Mouse (Mus musculus): ENCODE results near the gene Slc8a3.
A peak's percentile ranks its signal among the peaks of the same experiment; 100 is the strongest.
"Not testable (repeated sequence)": the region's sequence is repeated elsewhere in the genome, so short reads cannot be mapped to it uniquely, and the experiment has no call there.

Gene Slc8a3

GRCm38 (mm10) chr12:81332875-81333421 is at the start of gene Slc8a3:
Gene Slc8a3 (minus strand): TSS chr12:81333180.
- DNase-seq (ENCODE audit: low spot score), result peak; percentile 5

- DNase-seq (ENCODE audit: low spot score), result not testable (repeated sequence)
Measured at GRCm38 (mm10) chr12:81379364-81379763, 46.4 kb upstream of the Slc8a3 start, which contains the start of gene Gm4787. Gene Gm4787 (minus strand): TSS chr12:81379464.

DNA sequence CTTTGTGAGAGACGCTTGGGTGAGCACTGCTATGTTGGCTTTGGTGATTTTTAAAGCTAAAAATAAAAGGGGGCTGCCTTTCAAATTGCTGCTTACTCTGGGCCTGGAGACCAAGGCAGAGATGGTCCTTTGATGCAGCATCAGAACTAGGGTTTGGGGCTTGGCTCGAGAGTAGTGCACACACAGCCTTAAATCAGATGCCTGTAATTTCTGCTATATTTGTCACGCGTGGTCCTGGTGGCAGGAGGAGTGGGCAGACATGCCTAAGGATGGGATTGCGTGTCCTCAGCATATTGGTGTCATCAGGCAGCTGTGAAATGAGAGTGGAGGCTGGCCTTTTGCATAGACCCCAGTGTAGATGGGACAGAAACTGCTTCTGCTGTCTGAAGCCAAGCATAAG is 861 bp upstream of the Slc8a3 start:
- no peak for DNase-seq (ENCODE audit: low spot score)

DNA sequence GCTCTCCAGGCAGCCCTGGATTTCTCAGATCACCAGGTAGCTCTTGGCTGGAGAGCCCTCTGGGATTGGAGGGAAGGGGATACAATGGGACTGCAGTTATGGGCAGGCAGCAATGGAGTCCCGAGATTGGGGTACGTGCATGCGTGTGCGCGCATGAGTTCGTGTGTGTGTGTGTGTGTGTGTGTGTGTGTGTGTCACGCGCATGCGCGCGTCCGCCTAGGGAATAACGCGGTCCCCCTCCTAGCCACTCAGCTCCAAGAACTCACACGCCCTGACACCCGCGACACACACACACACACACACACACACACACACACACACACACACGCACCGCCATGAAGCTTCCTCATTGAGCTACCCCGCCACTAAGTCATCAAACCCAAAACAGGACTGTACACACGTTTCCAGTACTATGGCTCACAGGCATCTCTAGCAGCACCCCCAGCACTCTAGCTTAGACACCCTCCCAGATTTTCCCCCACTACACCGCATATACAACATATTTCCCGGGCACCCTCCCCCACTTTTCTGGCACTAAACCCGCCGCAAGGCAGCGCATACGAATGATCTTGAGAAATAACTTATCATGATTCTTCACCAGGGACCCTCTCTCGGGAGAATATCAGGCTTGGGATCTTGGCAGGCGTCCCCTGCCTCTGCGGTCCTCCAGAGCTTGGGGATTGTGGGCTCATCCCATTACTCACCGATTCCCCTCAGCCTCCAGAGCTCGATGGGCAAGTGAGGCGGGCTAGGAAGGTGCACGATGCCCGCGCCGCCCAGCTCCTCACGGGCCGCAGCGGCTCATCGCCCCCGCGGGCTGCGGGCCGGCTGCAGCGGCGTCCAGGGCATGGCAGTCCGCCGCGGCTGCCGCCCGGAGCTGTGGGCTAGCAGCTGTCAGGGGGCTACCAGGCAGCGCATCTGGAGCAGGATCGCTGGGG is 774 bp downstream of the Slc8a3 start:
- DNase-seq (ENCODE audit: low spot score), result no peak

GRCm38 (mm10) chr12:81331046-81331638 is 1.8 kb downstream of the Slc8a3 start:
- no peak for DNase-seq (ENCODE audit: low spot score)

DNA sequence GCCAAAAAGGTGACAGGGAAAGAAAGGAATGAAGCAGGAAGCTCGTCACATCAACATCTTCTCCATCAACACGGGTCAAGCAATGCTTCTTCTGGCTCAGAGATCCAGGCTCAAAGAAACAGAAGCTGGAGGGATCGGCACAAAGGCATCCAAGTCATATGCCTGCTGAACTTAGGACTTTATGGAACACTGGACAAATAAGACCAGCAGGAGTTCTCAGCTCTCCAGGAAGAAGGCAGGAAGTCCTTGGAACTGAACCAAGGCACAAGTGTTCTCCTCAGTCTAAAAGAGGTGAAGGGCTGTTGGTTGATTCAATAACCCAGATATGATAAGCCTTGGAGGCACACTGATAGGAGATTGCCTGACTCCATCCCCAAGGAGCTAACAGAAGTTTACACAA is 8.0 kb downstream of the Slc8a3 start:
- DNase-seq (ENCODE audit: low spot score), result no peak

- DNase-seq (ENCODE audit: low spot score), result no peak
Measured at GRCm38 (mm10) chr12:81324116-81324515, 8.9 kb downstream of the Slc8a3 start.

- DNase-seq (ENCODE audit: low spot score), result no peak
Measured at GRCm38 (mm10) chr12:81321021-81321420, 12.0 kb downstream of the Slc8a3 start.

DNA sequence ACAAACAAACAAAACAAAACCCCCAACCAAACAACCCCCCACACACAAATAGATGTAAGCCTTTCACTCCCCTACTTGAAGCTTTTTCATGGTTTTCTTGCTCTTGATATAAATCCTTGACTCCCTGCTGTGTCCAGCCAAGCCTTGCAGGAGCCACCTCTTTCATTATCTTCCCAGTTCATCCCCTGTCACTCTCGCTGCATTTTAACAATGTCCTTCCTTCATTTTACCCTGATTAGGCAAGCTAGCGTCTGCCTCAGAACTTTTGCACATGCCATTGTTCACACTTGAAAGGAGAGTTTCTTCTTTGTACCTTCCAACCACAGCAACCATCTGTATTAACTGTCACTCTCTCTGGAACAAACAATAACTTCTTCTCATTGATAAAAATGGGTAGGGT is 15.2 kb downstream of the Slc8a3 start:
- no peak for DNase-seq (ENCODE audit: low spot score)

DNA sequence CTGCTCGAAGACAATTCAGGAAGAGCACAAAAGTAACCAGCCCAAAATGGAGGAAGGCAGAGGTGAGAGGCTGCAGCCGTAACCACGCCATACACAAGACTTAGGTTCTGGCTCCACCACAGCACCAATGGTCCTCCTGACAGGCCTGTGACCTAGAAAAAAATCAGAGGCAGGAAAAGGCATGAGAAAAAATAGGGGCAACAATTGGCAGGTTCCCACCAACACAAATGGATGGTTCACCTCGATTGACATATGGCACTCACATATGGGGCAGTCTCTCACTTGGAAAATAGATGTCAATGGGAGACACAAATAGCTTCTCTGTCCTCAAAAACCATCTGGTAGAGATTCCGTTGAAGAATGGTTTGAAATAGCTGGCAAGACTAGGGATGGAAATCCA is 17.0 kb downstream of the Slc8a3 start:
- DNase-seq (ENCODE audit: low spot score), result no peak

- DNase-seq (ENCODE audit: low spot score), result no peak
Measured at GRCm38 (mm10) chr12:81303626-81304025, 29.4 kb downstream of the Slc8a3 start.

DNA sequence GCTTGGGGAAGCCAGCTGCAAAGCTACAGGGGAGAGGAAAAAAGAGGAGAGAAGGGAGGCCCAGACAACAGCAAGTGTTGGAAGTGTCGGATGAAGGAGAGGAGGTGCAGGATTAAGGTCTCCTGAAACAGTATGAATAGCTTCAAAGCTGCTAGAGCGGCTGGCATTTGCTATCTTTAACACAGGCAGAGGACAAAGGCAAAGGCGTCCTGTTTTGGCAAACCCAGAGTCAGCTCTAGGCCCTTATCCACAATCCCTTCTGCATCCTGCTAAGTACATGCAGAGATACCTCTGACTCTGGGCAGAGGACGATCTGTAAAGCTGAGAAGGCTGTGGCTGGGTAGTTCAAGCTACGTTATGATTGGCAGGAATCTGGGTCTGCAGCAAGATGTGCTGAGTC is 38.4 kb downstream of the Slc8a3 start:
- no peak for DNase-seq (ENCODE audit: low spot score)

DNA sequence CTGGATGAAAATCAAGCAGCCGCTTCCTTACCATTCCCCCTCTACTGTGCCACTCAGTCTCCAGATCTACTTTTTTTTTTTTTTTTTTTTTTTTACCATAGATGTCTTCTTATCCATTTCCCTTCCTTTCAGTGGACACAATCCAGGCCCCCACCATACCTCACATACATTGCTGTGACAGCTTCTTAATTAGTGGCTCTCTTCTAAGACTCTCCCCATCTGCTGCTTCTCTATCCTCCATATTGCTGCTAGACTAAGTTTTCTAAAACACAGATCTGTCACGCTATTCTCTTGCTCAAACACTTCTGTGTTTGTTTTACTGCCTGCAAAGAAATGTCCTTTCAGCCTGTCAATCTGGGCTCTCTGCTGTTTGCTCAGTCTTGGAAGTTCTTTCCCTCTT is 54.9 kb downstream of the Slc8a3 start:
- no peak for DNase-seq (ENCODE audit: low spot score)

DNA sequence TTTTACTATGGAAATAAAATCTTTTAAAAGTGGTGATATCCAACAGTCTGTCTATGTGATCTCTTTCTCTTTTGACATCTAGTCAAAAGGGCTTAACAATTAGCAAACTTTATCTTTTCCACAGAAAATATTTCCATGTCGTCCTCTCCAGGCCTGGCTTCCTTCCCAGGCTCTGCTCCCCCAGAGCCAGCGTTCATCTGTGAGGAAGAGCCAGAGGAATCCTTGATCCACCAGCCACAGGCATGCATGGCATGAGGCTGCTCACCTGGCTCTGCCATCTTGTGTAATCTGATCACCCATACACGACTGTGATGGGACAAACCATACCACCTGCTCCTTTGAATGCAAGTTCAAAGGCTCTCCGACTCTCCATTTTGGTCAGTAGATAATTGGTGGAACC is 58.4 kb downstream of the Slc8a3 start:
- DNase-seq (ENCODE audit: low spot score), result no peak

- no peak for DNase-seq (ENCODE audit: low spot score)
Measured at GRCm38 (mm10) chr12:81273333-81273732, 59.6 kb downstream of the Slc8a3 start.

- DNase-seq (ENCODE audit: low spot score), result no peak
Measured at GRCm38 (mm10) chr12:81269246-81269645, 63.7 kb downstream of the Slc8a3 start.

- no peak for DNase-seq (ENCODE audit: low spot score)
Measured at GRCm38 (mm10) chr12:81262821-81263220, 70.2 kb downstream of the Slc8a3 start.

- no peak for DNase-seq (ENCODE audit: low spot score)
Measured at GRCm38 (mm10) chr12:81258215-81258614, 74.8 kb downstream of the Slc8a3 start.

GRCm38 (mm10) chr12:81245411-81245810 is 87.6 kb downstream of the Slc8a3 start:
- no peak for DNase-seq (ENCODE audit: low spot score)

GRCm38 (mm10) chr12:81244954-81245353 is 88.0 kb downstream of the Slc8a3 start:
- DNase-seq (ENCODE audit: low spot score), result no peak

GRCm38 (mm10) chr12:81244492-81244891 is 88.5 kb downstream of the Slc8a3 start:
- no peak for DNase-seq (ENCODE audit: low spot score)

- no peak for DNase-seq (ENCODE audit: low spot score)
Measured at GRCm38 (mm10) chr12:81241676-81242075, 91.3 kb downstream of the Slc8a3 start.

GRCm38 (mm10) chr12:81241096-81241495 is 91.9 kb downstream of the Slc8a3 start:
- DNase-seq (ENCODE audit: low spot score), result no peak
